Mouse (Mus musculus) cerebellum, postnatal 25 days (tissue): ENCODE data around the gene Prf1.

Experiments
- DNase-seq, 2 experiments: peaks; one replicate each; pipeline ENCODE4 v3.0.0; 2021; ENCODE audit warnings: mixed read lengths in 2 of 2

Gene Prf1

GRCm38 (mm10) chr10:61341045-61341444 is 43.4 kb downstream of the Prf1 start:
- no peak for DNase-seq

GRCm38 (mm10) chr10:61341557-61341956 is 43.9 kb downstream of the Prf1 start:
- DNase-seq: peak; percentile 83 to 89

GRCm38 (mm10) chr10:61342750-61343149 is 45.1 kb downstream of the Prf1 start:
- DNase-seq: no peak

- DNase-seq: peak; percentile 71 to 82
These were observed 46.3 kb downstream of the Prf1 start for GRCm38 (mm10) chr10:61343950-61344349.

GRCm38 (mm10) chr10:61345179-61345578 is 47.5 kb downstream of the Prf1 start:
- DNase-seq: no peak

GRCm38 (mm10) chr10:61346374-61346773 is 48.7 kb downstream of the Prf1 start:
- DNase-seq: no peak

GRCm38 (mm10) chr10:61351216-61351615 is 53.6 kb downstream of the Prf1 start:
- no peak for DNase-seq
